Mouse (Mus musculus) lung, embryonic 14.5 days (tissue): Measurements from ENCODE around the gene 4931409K22Rik. TPM values are rescaled to one million over a fixed set of nuclear protein-coding genes. Genes with fewer than 3 reads are reported as not detected.

ENCODE experiments used
- ATAC-seq: fragments of 200-750 bp; cut with Nextera tagmentation; 2 replicates; pipeline ENCODE4 v1.8.0; 2017; ENCODE audit warnings: mild to moderate bottlenecking, moderate TSS enrichment, moderate library complexity; ENCODE audit not compliant: insufficient read depth
- DNase-seq: peaks from one replicate; pipeline ENCODE4 v3.0.0-alpha.2; 2015
- H3K27ac ChIP-seq: fragments of 300-500 bp; sonication (generic); 2 replicates; pipeline ENCODE4 v1.5.1; 2014; ENCODE audit warnings: low read depth, mild to moderate bottlenecking, moderate library complexity
- H3K27me3 ChIP-seq: fragments of 300-500 bp; sonication (generic); 2 replicates; pipeline ENCODE4 v1.6.1; 2014; ENCODE audit warnings: low read length, control low read depth; ENCODE audit not compliant: insufficient read depth
- H3K36me3 ChIP-seq: fragments of 300-500 bp; sonication (generic); 2 replicates; pipeline ENCODE4 v1.6.1; 2014; ENCODE audit warnings: control low read depth; ENCODE audit not compliant: insufficient read depth
- H3K4me1 ChIP-seq: fragments of 300-500 bp; sonication (generic); 2 replicates; pipeline ENCODE4 v1.6.1; 2014; ENCODE audit warnings: antibody characterized with exemption, control low read depth; ENCODE audit not compliant: insufficient read depth
- H3K4me2 ChIP-seq: fragments of 300-500 bp; sonication (generic); 2 replicates; pipeline ENCODE4 v1.6.1; 2014; ENCODE audit warnings: mild to moderate bottlenecking
- H3K4me3 ChIP-seq: fragments of 300-500 bp; sonication (generic); 2 replicates; pipeline ENCODE4 v1.5.1; 2014; ENCODE audit warnings: low read depth, low read length
- H3K9ac ChIP-seq: fragments of 300-500 bp; sonication (generic); 2 replicates; pipeline ENCODE4 v1.6.1; 2014
- H3K9me3 ChIP-seq: fragments of 300-500 bp; sonication (generic); 2 replicates; pipeline ENCODE4 v1.6.1; 2016; ENCODE audit warnings: low read depth, low read length, control low read depth
- CTCF ChIP-seq: IDR thresholded peaks from 2 replicates; pipeline ENCODE4 v1.5.1; 2016; ENCODE audit warnings: antibody characterized with exemption, low read depth
- WGBS: fragments of 180-500 bp; shearing (Covaris S2); extraction: QIAGEN DNeasy Blood & Tissue Kit; methylation state at CpG from one replicate; pipeline ENCODE4 v1.1.7; 2014; 5-methylcytosine and 5-hydroxymethylcytosine counted together
- polyA plus RNA-seq: library from polyadenylated mRNA; unstranded; fragments of >200 nt; fragmentation: Nextera tagmentation; extraction: Ambion mirVana; gene quantifications from 2 replicates; pipeline ENCODE4 v1.2.1, GENCODE M21; 2014

Gene 4931409K22Rik
- polyA plus RNA-seq, 1 experiment from 2014 or later: not detected

DNA sequence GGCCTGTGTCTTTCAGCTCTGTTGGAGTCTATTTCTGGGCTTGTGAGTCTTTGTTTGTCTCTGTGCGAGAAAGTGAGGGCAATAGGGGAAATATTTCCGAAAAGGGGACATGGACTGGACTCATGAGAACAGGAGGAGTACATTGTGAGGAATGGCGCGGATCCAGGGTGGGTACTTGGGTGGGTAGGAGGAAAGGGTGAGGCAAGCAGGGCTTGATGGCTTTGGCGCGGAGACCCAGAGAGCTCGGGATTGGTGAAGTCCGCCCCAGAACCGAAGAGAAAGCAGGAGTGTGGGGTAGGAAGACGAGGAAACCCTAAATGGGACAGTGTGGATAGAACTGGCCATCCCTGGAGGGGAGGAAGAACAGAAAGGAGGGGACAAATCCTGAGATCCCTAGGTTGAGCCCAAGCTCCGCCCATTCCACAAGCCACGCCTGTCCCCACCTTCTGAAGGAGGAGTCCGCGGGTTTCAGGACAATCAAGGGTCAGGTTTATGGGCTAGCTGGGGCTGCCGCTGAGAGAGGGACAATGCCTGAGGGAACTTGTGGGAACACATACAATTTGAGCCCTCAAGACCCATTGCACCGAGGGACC lies 46.2 kb upstream of the 4931409K22Rik start:
- peaks cover 40% of the 10 kb centered on the region for H3K4me1 ChIP-seq
- no peaks in the 10 kb centered on the region for H3K36me3 ChIP-seq
- DNase-seq: peak; percentile 96
- ATAC-seq: peak; percentile 62
- TF ChIP-seq CTCF: no peak
- peak overlapping the region; percentile 94 for H3K4me2 ChIP-seq
- peak overlapping the region; percentile 89 for H3K9ac ChIP-seq
- peak overlapping the region; percentile 100 for H3K27ac ChIP-seq
- no peaks in the 10 kb centered on the region for H3K9me3 ChIP-seq
- WGBS: 1% methylated on average over 16 of the region's 16 CpGs
- H3K4me3 ChIP-seq: peak overlapping the region; percentile 73
- peaks cover 6% of the 10 kb centered on the region; the same call in 1 of the 2 replicates for H3K27me3 ChIP-seq

DNA sequence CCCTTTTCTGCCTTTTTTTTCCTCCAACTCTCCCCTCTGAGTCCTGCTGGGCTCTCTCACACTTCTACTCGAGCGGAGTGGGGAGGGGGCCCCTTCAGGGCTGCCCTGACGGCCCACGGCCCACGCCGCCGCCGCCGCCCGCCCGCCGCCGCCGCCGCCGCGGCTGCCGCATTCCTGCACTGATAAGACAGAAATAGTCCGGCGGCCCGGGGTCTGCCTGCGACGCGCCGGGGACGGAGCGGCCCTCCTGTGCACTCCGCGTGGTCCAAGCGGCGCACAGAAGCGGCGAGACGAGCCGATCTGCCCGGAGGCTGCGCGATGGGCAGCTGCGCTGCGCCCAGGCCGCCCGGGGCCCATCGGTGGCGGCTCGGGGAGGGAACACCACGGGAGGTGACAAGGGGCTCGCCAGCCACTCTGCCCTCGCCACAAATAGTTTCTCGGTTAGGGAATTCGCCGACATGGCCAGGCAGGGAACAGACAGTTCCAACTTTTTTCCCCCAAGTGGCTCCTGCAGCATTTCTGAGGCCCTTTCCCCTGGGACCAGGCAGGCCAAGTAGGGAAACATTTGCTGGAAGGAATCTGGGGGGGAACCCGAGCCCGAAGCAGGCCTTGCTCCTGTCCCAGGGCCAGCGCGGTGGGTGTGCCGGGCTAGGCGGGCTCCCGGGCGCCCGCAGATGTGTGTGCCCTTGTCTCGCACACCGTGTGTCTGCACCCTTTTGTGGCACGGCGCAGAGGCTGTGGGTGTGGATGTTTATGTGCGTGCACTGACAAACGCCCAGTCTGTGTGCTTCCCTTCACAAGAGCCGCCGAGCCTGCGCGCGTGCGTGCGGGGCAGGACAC lies 45.5 kb upstream of the 4931409K22Rik start:
- ATAC-seq (peak; percentile 51), DNase-seq (peak; percentile 88)
- WGBS: under 1% methylated on average over 72 of the region's 73 CpGs
- H3K27ac ChIP-seq: peak overlapping the region; percentile 100
- no peaks in the 10 kb centered on the region for H3K36me3 ChIP-seq
- H3K4me1 ChIP-seq: peaks cover 40% of the 10 kb centered on the region
- peak overlapping the region; percentile 89 for H3K9ac ChIP-seq
- no peak for TF ChIP-seq CTCF
- H3K9me3 ChIP-seq: no peaks in the 10 kb centered on the region
- H3K4me2 ChIP-seq: peak overlapping the region; percentile 94
- H3K27me3 ChIP-seq: peaks cover 6% of the 10 kb centered on the region; the same call in 1 of the 2 replicates
- peak overlapping the region; percentile 73 for H3K4me3 ChIP-seq

DNA sequence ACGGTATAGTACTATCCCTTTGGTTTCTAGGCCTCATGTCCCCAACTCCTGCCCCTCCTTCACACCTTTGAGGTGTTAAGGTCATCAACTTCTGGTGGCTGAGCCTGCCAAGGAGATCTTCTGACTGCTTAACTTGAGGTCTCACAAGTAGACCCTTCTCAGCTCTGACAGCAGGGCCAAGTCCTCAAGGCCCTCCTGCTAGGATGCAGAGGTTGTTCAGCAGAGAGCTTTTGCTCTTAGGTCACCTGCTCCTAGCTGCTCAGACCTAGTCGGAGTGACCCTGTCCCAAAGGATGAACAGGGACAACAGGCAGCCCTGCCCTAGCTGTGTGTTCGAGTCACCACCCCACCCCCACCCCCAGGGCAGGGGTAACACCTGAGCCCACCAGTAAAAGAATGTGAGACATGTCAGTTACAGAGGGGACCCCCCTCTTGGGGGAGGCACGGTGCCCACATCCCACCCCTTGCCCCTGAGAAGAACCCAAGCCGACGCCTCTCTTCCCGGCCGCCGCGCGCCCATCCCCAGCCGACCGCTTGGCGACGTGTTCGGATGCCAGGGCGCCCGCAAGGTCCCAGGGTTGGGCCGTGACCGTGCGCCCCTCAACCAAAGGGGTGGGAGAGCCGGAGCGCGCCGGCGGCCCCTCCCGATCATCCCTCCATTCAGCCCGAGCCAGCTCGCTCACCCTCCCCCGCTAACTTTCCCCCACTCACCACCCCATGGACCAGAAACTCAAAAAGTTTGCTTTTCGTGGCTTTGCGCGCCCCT lies 44.6 kb upstream of the 4931409K22Rik start:
- no peaks in the 10 kb centered on the region for H3K36me3 ChIP-seq
- H3K9me3 ChIP-seq: no peaks in the 10 kb centered on the region
- H3K27me3 ChIP-seq: peaks cover 6% of the 10 kb centered on the region; the same call in 1 of the 2 replicates
- TF ChIP-seq CTCF: no peak
- peaks cover 33% of the 10 kb centered on the region for H3K4me1 ChIP-seq
- ATAC-seq (peak; percentile 9; the same call in 1 of the 2 replicates), DNase-seq (no peak)
- H3K4me3 ChIP-seq: peak overlapping the region; percentile 73
- H3K4me2 ChIP-seq: peak overlapping the region; percentile 94
- H3K27ac ChIP-seq: peak overlapping the region; percentile 100
- 2% methylated on average over 33 of the region's 33 CpGs for WGBS
- peak overlapping the region; percentile 89 for H3K9ac ChIP-seq

DNA sequence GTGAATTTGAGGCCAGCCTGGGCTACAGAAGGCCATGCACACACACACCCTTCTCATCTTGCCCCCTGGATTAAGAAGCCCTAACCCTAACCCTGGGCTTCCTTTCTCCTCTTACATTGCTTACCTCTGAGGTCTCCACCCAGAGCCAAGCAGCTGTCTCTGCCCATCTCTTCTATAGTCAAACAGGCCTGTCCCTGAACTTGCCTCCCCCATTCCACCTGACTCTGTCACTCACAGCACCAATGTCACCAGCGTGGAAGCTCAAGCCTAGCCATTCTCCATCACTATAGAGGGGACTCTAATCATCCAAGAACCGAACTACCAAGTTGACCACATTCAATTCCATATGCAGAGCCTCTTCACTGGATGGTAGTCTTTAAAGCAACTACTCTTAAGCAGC lies 43.6 kb upstream of the 4931409K22Rik start:
- ATAC-seq: no peak
- peaks cover 28% of the 10 kb centered on the region for H3K4me1 ChIP-seq
- peak overlapping the region; percentile 94 for H3K4me2 ChIP-seq
- H3K36me3 ChIP-seq: peaks cover under 1% of the 10 kb centered on the region; the same call in 1 of the 2 replicates
- TF ChIP-seq CTCF: no peak
- 70% methylated on average over 2 of the region's 2 CpGs for WGBS
- peak overlapping the region; percentile 73; the same call in 1 of the 2 replicates for H3K4me3 ChIP-seq
- DNase-seq: no peak
- no peak overlapping the region; the same call in 1 of the 2 replicates for H3K9ac ChIP-seq
- H3K9me3 ChIP-seq: no peaks in the 10 kb centered on the region
- H3K27me3 ChIP-seq: peaks cover 6% of the 10 kb centered on the region; the same call in 1 of the 2 replicates
- no peak overlapping the region for H3K27ac ChIP-seq

DNA sequence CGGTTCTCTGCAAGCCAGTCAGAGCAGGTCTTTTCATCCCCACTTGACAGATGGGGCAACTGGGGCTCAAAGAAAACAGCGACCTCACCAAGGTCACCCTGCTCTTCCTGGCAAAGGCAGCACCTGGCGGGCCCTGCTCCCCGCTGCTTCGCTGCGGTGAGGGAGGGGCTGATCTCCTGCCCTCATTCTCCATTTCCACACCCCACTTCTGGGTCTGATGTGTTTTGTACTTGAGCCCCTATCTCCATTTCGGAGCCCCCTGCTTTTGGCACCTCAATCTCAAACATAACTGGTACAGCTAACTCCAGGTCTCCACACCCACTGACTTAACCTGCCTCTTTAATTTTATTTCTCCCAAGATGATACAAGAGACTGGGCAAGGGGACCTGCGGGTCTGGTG lies 42.5 kb upstream of the 4931409K22Rik start:
- H3K27ac ChIP-seq: no peak overlapping the region
- H3K4me3 ChIP-seq: peak overlapping the region; percentile 44
- H3K9ac ChIP-seq: peak overlapping the region; percentile 56
- peaks cover 6% of the 10 kb centered on the region; the same call in 1 of the 2 replicates for H3K27me3 ChIP-seq
- TF ChIP-seq CTCF: no peak
- 11% methylated on average over 8 of the region's 8 CpGs for WGBS
- ATAC-seq (no peak), DNase-seq (no peak)
- H3K36me3 ChIP-seq: peaks cover 11% of the 10 kb centered on the region
- peaks cover 25% of the 10 kb centered on the region for H3K4me1 ChIP-seq
- H3K9me3 ChIP-seq: no peaks in the 10 kb centered on the region
- peak overlapping the region; percentile 95 for H3K4me2 ChIP-seq

DNA sequence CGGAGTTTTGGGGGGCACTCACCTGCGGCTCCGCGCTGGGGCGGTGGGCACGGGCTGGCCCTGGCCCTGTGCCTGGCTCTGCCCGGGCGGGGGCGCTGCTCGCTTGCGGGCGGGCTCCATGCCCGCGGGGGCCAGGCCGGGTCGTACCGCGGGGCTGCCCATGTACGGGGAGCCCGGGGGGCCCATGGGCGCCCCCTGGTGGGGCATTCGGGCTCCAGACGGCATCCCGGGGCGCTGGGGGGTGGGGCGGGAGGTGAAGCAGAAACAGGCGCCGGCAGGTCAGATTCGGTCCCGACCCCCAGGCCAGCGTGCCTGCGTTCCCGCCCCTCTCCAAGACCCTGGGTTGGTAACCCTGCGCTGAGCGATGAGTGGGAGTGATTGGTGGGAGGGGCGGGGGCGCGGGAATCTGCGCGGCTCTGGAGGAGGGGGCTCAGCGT lies 42.0 kb upstream of the 4931409K22Rik start:
- peak overlapping the region; percentile 95 for H3K4me2 ChIP-seq
- ATAC-seq (no peak), DNase-seq (peak; percentile 73)
- peaks cover 6% of the 10 kb centered on the region; the same call in 1 of the 2 replicates for H3K27me3 ChIP-seq
- under 1% methylated on average over 41 of the region's 41 CpGs for WGBS
- no peaks in the 10 kb centered on the region for H3K9me3 ChIP-seq
- peak overlapping the region; percentile 44 for H3K4me3 ChIP-seq
- H3K27ac ChIP-seq: no peak overlapping the region
- H3K36me3 ChIP-seq: peaks cover 16% of the 10 kb centered on the region
- peak overlapping the region; percentile 56 for H3K9ac ChIP-seq
- TF ChIP-seq CTCF: peak; percentile 45
- peaks cover 20% of the 10 kb centered on the region for H3K4me1 ChIP-seq
